Mouse (Mus musculus) frontal cortex, adult (tissue): ENCODE measurements at regions not wholly inside any gene's neighbourhood (a gene's known extent, or its start where the extent isn't known, plus 50 kb on each side); places are given as distances from the start of the nearest gene placed in this dataset.

ENCODE experiments used
- ATAC-seq: cut with Nextera tagmentation; 2 replicates; pipeline ENCODE4 v1.9.2; 2017; ENCODE audit warnings: mild to moderate bottlenecking, moderate library complexity, mixed read lengths; ENCODE audit not compliant: low TSS enrichment

GRCm38 (mm10) chr3:42590126-42590525 lies 847.7 kb downstream of the D3Ertd751e start:
- ATAC-seq: no peak

GRCm38 (mm10) chr3:42593792-42594433 lies 851.5 kb downstream of the D3Ertd751e start:
- ATAC-seq: no peak

- no peak for ATAC-seq
Observed at GRCm38 (mm10) chr3:42596686-42597085, 854.3 kb downstream of the D3Ertd751e start.
